Mouse (Mus musculus) heart, postnatal 14 days (tissue): ENCODE measurements around the gene A030003K21Rik. TPM values are rescaled to one million over a fixed set of nuclear protein-coding genes. Genes with fewer than 3 reads are reported as not detected.
"Not testable (repeated sequence)": the region's sequence is repeated elsewhere in the genome, so short reads cannot be mapped to it uniquely, and the experiment has no call there.

ENCODE experiments used
- DNase-seq, 2 experiments: peaks; one replicate each; pipeline ENCODE4 v3.0.0; 2021 to 2022
- intact Hi-C: fragments of 180-260 bp; cut with DNase I; formaldehyde crosslinking; loops from one replicate; pipeline ENCODE4 v1.15.1; 2025
- total RNA-seq, 2 experiments: library from RNA; stranded (reverse); gene quantifications; 2 replicates each; pipeline ENCODE4 v1.2.3; 2021

The A030003K21Rik gene
- total RNA-seq, 2 experiments from 2014 or later = not detected

DNA sequence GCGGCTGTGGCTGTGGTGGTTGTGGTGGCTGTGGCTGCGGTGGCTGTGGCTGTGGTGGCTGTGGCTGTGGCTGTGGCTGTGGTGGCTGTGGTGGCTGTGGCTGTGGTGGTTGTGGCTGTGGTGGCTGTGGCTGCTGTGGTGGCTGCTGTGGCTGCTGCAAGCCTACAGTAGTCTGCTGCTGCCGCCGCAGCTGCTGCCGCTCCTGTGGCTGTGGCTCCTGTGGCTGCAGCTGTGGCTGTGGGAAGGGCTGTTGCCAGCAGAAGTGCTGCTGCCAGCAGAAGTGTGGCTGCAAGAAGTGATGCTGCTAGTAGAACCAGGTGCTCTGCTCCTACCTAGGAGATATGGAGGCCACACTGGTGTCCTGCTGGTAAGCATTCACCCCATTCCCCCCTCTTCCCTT, 29.8 kb downstream of the A030003K21Rik start:
- intact Hi-C loops, DNase-seq: not testable (repeated sequence)

DNA sequence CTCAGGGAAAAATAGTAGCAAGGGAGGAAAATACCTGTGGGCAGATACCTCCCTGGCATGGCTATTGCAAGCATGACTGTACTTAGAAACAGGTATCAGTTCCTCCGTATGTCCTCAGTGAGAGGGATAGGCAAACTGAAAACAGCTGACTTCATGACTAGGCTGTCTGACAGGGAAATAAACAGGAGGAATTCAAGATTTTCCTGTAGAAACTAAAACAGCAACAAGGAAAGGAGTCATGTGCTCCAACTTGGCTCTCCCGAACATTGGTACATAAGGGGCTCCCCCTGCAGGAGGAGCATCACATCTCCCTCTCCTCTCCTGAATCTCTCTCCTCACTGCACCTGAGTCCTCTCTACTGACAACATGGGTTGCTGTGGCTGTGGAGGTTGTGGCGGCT, 30.2 kb downstream of the A030003K21Rik start, which contains the start of gene A030005L19Rik:
A030005L19Rik (plus strand) TSS at position 301 of the 400 bp plus-strand sequence.
- intact Hi-C loops = no loop called here
- DNase-seq = no peak

DNA sequence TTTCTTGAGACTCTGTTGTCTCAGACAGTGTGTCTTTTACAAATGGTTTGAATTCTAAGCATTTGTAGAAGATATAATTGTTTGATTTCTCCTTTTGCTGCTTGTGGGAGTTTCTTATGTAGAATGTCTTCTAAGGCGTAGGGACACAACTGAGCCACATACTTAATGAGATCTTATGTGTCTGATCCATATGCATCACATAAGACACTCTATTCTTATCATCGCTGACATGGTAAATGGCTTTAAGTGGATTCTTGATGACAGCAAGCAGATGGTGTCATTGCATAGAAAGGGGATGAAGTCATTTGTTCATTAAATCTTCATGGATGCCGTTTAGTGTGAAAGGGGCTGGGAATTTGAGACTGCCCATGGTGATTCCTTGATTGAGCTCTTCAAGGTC, 37.3 kb downstream of the A030003K21Rik start:
- no peak for DNase-seq
- intact Hi-C loops = no loop called here

DNA sequence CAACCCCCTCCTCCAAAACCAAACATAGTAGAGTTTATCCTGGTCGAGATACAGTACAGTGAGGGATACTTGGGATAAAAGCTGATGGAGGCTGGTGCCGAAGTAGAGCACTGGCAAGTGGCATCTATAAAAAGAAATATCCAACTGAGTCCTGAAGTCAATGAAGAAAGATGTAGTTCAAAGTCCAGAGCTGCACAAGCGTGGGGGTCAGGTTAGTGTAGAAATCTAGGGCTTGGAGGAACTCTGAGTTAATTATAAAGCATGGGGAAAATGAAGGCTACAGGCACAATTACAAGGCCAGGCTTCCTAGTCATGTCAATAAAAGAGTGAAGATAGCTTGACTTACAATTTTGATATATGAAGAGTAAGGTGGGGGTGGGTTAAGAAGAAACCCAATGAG, 42.0 kb downstream of the A030003K21Rik start:
- no peak for DNase-seq
- intact Hi-C loops = no loop called here

DNA sequence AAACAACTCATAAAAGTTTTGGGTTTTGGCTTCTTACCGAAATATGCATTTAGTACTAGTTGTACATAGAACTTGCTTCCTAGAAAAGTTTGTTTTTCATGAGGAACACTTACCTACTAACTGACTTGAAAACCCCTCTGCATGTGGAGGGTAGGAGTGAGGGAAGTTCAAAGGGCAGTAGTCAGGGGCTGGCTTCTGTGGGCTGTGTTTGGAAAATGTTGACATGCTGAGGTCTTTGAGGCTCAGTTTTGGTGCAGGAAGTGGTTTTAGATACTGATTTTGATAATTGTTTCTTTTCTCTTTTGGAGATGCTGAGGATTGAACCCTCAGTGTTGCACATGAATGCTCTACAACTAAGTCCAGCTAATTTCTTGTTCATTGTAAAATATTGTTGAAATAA, 42.6 kb downstream of the A030003K21Rik start:
- intact Hi-C loops = no loop called here
- DNase-seq = no peak

DNA sequence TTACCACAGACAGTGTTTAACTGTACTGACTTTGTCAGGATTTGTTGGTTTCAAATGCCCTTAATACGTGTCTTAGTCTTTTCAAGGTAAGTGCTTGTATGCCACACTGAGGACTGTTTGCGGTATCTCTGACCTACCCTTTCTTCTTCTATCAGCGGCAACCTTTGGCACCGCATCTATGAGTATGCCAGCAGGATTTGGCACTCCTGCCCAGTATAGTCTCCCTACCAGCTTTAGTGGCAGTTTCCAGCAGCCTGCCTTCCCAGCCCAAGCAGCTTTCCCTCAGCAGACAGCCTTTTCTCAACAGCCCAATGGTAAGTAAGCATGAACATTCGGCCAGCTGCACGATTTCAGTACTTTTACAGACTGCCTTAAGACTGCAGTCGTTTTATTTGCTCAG, 49.9 kb downstream of the A030003K21Rik start:
- no peak for DNase-seq
- intact Hi-C loops = loop anchor here (5.0 kb wide), 1 partner anchor 41 kb away; no protein-coding TSS in a partner anchor

Other genes with a start within 250 kb of the A030003K21Rik start
- 100 to 1,000 TPM; 183 to 184 TPM for gene Mff, start 218.5 kb downstream of the A030003K21Rik start, total RNA-seq
- gene Tm4sf20, start 174.9 kb downstream of the A030003K21Rik start, total RNA-seq = not detected
- not detected for gene Gm47791, start 172.1 kb downstream of the A030003K21Rik start, total RNA-seq
- 10 to 100 TPM; 34.0 to 36.7 TPM for gene Agfg1, start 103.9 kb downstream of the A030003K21Rik start, total RNA-seq
- not detected for gene A030005L19Rik, start 30.1 kb downstream of the A030003K21Rik start, total RNA-seq
- not detected for gene A030014E15Rik, start 18.5 kb downstream of the A030003K21Rik start, total RNA-seq
- gene Gm6217, start 12.0 kb downstream of the A030003K21Rik start, total RNA-seq = not detected
- not detected for gene Gm7544, start 12.6 kb upstream of the A030003K21Rik start, total RNA-seq
- not detected for gene Gm47955, start 16.9 kb upstream of the A030003K21Rik start, total RNA-seq
- gene Gm47959, start 57.2 kb upstream of the A030003K21Rik start, total RNA-seq = not detected
- gene Slc19a3, start 95.1 kb upstream of the A030003K21Rik start, total RNA-seq = under 1 TPM; 0.51 to 0.57 TPM
- gene Krtap28-10, start 99.1 kb upstream of the A030003K21Rik start, total RNA-seq = not detected
- not detected for gene Gm47969, start 101.5 kb upstream of the A030003K21Rik start, total RNA-seq
- gene A030005K14Rik, start 116.0 kb upstream of the A030003K21Rik start, total RNA-seq = not detected
- gene Krtap28-13, start 117.5 kb upstream of the A030003K21Rik start, total RNA-seq = not detected
- gene Ccl20, start 173.4 kb upstream of the A030003K21Rik start, total RNA-seq = not detected
- gene Daw1, start 216.4 kb upstream of the A030003K21Rik start, total RNA-seq = not detected